Mouse (Mus musculus) olfactory bulb, adult 2 months (tissue): Measurements from ENCODE around the gene Zfp710. TPM values are rescaled to one million over a fixed set of nuclear protein-coding genes. Genes with fewer than 3 reads are reported as not detected.
"Not testable (repeated sequence)": the region's sequence is repeated elsewhere in the genome, so short reads cannot be mapped to it uniquely, and the experiment has no call there.

Experiments used
- H3K27ac ChIP-seq: fragments of 200-500 bp; 2 replicates; pipeline ENCODE4 v1.5.1; 2012; ENCODE audit warnings: low read depth, low read length; ENCODE audit not compliant: insufficient read depth
- H3K4me1 ChIP-seq: fragments of 200-500 bp; 2 replicates; pipeline ENCODE4 v1.6.1; 2012; ENCODE audit warnings: low read length; ENCODE audit not compliant: control insufficient read depth, insufficient read depth
- H3K4me3 ChIP-seq: fragments of 200-500 bp; 2 replicates; pipeline ENCODE4 v1.5.1; 2012; ENCODE audit warnings: mild to moderate bottlenecking, low read depth, low read length, moderate library complexity; ENCODE audit not compliant: insufficient read depth
- CTCF ChIP-seq: fragments of 200-500 bp; IDR thresholded peaks from 2 replicates; pipeline ENCODE4 v1.5.1; 2012; ENCODE audit warnings: low read depth, mild to moderate bottlenecking, low read length, moderate library complexity; ENCODE audit not compliant: insufficient read depth
- POLR2A ChIP-seq: fragments of 200-500 bp; IDR thresholded peaks from 2 replicates; pipeline ENCODE4 v1.6.1; 2012; ENCODE audit warnings: mild to moderate bottlenecking, low read depth, low read length, moderate library complexity; ENCODE audit not compliant: insufficient read depth
- WGBS: fragments of 180-500 bp; shearing (Covaris S2); methylation state at CpG from one replicate; pipeline ENCODE4 v1.1.7; 2018; 5-methylcytosine and 5-hydroxymethylcytosine counted together
- polyA plus RNA-seq: library from polyadenylated mRNA; stranded (reverse); fragments of >200 nt; gene quantifications from 2 replicates; pipeline ENCODE4 v1.2.4, GENCODE M21; 2012; ENCODE audit warnings: low replicate concordance; ENCODE audit not compliant: missing spikeins, insufficient read depth, insufficient read length

Gene Zfp710
- not detected in 2 replicates for polyA plus RNA-seq

- Histone ChIP-seq H3K4me3 (peak within 1 kb of the TSS; percentile 57), H3K27ac (peak within 1 kb of the TSS; percentile 38), H3K4me1 (peaks cover 29% of the 10 kb centered on the region)
- 0 out of 2 replicates have a peak, but pooled peaks have one; percentile 10 for TF ChIP-seq POLR2A
- TF ChIP-seq CTCF: no peak
- WGBS: 3% methylated on average over 39 of the region's 42 CpGs
These were observed at the start of gene Zfp710 for GRCm38 (mm10) chr7:80024521-80025390. TSS of gene Zfp710 (plus strand) at chr7:80024814.

DNA sequence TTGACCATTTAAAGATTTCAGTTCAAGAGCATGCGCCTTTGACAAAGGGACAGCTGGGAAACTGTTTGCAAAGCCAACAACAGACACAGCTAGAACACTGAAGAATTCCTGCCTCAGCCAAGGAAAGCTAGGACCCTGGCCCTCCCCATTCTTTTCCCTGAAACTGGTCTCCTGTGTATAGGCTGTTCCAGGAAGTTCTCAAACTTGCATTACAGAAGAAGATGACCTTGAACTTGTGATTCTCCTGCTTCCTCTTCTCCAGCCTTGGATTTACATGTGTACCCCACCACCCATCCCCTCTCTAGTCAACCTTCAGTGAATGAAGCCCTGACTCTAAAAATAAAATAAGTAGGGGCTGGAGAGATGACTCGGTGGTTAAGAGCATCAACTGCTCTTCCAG is 49.3 kb upstream of the Zfp710 start:
- no peak overlapping the region for H3K27ac ChIP-seq
- TF ChIP-seq POLR2A (no peak), CTCF (no peak)
- WGBS: 84% methylated on average over 2 of the region's 2 CpGs
- H3K4me1 ChIP-seq: no peaks in the 10 kb centered on the region
- no peak overlapping the region for H3K4me3 ChIP-seq

GRCm38 (mm10) chr7:79986717-79987116 is 37.9 kb upstream of the Zfp710 start:
- Histone ChIP-seq H3K4me1 (no peaks in the 10 kb centered on the region), H3K4me3 (no peak overlapping the region), H3K27ac (no peak overlapping the region)
- WGBS: 86% methylated on average over 7 of the region's 7 CpGs
- TF ChIP-seq POLR2A (no peak), CTCF (no peak)

DNA sequence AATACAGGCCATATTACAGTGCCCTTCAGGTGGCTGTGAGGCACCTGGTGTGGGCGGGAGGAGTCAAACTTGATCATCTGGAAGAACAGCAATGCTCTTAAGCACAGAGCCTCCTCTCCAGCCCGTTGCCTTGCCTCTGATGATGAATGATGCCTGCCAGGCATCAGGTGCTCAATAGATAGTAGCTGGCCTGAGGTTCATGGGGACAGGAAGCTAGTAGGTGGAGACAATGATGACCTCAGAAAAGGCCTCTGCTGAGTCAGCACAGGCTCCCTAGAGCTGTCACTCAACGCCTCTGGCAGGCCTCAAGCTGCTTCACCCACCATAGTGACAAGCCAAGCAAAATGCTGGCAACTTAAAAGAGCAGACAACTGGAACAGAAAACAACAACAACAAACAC is 36.9 kb upstream of the Zfp710 start:
- H3K4me1 ChIP-seq: no peaks in the 10 kb centered on the region
- TF ChIP-seq POLR2A (no peak), CTCF (no peak)
- no peak overlapping the region for H3K4me3 ChIP-seq
- H3K27ac ChIP-seq: no peak overlapping the region
- WGBS: 64% methylated on average over 3 of the region's 3 CpGs

- not testable (repeated sequence) for H3K27ac ChIP-seq, H3K4me3 ChIP-seq, H3K4me1 ChIP-seq
- 86% methylated on average over 1 of the region's 1 CpGs for WGBS
These were observed 36.1 kb upstream of the Zfp710 start for GRCm38 (mm10) chr7:79988466-79988865.

GRCm38 (mm10) chr7:79994476-79994875 is 30.1 kb upstream of the Zfp710 start:
- H3K27ac ChIP-seq: no peak overlapping the region
- no peak overlapping the region for H3K4me3 ChIP-seq
- TF ChIP-seq POLR2A (no peak), CTCF (no peak)
- no peaks in the 10 kb centered on the region for H3K4me1 ChIP-seq
- WGBS: 43% methylated on average over 8 of the region's 8 CpGs

DNA sequence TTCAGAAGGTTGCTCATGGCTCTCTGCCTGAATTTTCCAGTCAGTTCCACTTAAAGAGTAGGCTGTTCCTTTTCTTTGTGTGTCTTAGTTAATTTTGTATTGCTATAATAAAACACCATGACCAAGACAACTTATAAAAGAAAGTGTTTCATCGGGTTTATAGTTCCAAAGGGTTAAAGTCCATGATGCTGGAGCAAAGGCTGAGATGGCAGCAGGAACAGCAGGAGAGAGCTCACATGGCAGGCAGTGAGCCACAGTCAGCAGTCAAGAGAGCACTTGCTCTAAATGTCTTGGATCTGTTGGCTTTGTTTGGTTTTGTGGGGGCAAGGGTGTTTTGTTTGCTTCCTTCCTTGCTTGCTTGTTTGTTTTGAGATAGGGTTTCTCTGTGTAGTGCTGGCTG is 26.9 kb upstream of the Zfp710 start:
- TF ChIP-seq POLR2A: no peak
- TF ChIP-seq CTCF: no peak
- H3K4me3 ChIP-seq: no peak overlapping the region
- H3K4me1 ChIP-seq: no peaks in the 10 kb centered on the region
- H3K27ac ChIP-seq: no peak overlapping the region
- 75% methylated on average over 1 of the region's 1 CpGs for WGBS

DNA sequence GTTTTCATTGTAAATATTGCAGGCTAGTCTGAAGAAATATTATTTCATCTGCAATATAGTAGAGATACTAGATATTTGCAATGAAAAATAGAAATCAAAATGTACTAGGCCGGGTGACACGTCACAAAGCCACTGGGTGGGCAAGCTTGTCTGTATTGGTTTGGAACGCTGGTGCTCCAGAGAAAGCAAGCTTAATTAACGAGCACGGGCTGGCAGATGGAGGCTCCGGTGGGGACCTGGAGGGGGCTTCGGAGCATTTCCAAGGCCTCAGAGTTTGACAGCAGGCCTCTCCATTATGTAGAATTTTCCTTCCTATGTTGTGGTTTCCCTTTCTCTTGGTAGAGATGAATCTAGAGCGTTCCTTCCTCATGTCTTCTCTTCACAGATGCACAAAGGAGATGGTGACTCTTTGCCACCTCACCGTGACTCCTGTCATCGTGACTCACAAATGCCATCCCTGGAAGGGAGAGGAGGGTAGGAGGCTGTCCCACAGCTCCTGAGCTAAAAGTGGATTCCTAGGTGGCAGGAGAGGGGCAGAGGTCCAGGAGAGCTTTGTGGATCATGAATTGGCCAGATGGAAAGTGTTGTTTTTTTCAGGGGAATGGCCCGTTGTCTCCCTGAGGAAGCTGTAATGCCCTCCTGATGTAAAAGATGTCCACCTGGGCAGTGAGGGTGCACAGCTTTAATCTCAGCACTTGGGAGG is 22.1 kb upstream of the Zfp710 start:
- Histone ChIP-seq H3K27ac (no peak overlapping the region), H3K4me1 (no peaks in the 10 kb centered on the region), H3K4me3 (no peak overlapping the region)
- WGBS: 69% methylated on average over 11 of the region's 11 CpGs
- TF ChIP-seq POLR2A (no peak), CTCF (no peak)
